In the genomic region with DNA sequence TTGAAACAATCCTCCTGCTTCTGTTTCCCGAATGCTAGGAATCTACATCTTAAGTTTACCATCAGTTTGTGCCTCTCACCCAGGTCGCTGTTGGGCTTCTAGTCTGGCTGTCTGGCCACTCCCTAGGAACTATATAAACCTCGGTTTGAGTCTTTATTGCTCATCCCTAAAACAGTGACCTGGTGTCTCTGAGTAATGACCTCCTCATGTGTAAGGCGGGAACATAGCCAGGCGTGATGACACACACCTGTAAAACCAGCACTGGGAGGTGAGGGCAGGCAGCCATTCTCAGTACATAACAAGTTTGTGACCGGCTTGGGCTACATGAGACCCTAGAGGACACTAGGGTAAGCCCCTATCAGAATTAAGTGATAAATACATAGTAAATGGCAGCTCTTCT, we compare ENCODE assay signal across 8 mouse cellular contexts. TPM values are rescaled to one million over a fixed set of nuclear protein-coding genes. Genes with fewer than 3 reads are reported as not detected.
DNase-seq lines count a peak whose midpoint lies in the region; ATAC-seq lines count a peak whose summit lies in the region.

No protein-coding gene starts in this region.

- DNase-seq in hindbrain, embryonic 10.5 days (ENCODE audit: low spot score): no peak
- no peak for DNase-seq in hindbrain, embryonic 11.5 days (ENCODE audit: low spot score)
- DNase-seq in embryonic facial prominence, embryonic 10.5 days (ENCODE audit: low spot score): no peak
- no peak for DNase-seq in adrenal gland, postnatal 36 days
- no peak for DNase-seq in cerebellum, adult 8-10 months
- DNase-seq in right cerebral cortex, postnatal 4 days: no peak

- peak overlapping the region; percentile 89 for H3K27ac ChIP-seq in hindbrain, embryonic 10.5 days
- H3K27ac ChIP-seq in hindbrain, embryonic 11.5 days (ENCODE audit: low read depth, low read length): no peak overlapping the region
- H3K27ac ChIP-seq in embryonic facial prominence, embryonic 10.5 days (replicated peaks): peak overlapping the region; percentile 85; the same call in 1 of the 2 replicates
- H3K27ac ChIP-seq in hindbrain, embryonic 16.5 days (ENCODE audit: low read depth, low read length): no peak overlapping the region
- peak overlapping the region; percentile 84; the same call in 1 of the 2 replicates for H3K27ac ChIP-seq in midbrain, embryonic 15.5 days

- peaks cover 35% of the 10 kb centered on the region for H3K4me1 ChIP-seq in hindbrain, embryonic 10.5 days (replicated peaks)
- peaks cover 2% of the 10 kb centered on the region; the same call in 1 of the 2 replicates for H3K4me1 ChIP-seq in hindbrain, embryonic 11.5 days (replicated peaks; ENCODE audit: control insufficient read depth, insufficient read depth, low read length)
- peaks cover 36% of the 10 kb centered on the region for H3K4me1 ChIP-seq in embryonic facial prominence, embryonic 10.5 days
- H3K4me1 ChIP-seq in hindbrain, embryonic 16.5 days (ENCODE audit: control insufficient read depth, insufficient read depth, low read depth, low read length): peaks cover 22% of the 10 kb centered on the region
- peaks cover 23% of the 10 kb centered on the region for H3K4me1 ChIP-seq in midbrain, embryonic 15.5 days

- ATAC-seq in hindbrain, embryonic 11.5 days (ENCODE audit: low FRiP score): no peak
- ATAC-seq in hindbrain, embryonic 16.5 days: no peak
- no peak for ATAC-seq in midbrain, embryonic 15.5 days (replicated peaks)

- peak overlapping the region; percentile 82 for H3K4me3 ChIP-seq in hindbrain, embryonic 10.5 days
- H3K4me3 ChIP-seq in hindbrain, embryonic 11.5 days (ENCODE audit: low read depth, low read length): no peak overlapping the region
- peak overlapping the region; percentile 71 for H3K4me3 ChIP-seq in embryonic facial prominence, embryonic 10.5 days
- no peak overlapping the region for H3K4me3 ChIP-seq in hindbrain, embryonic 16.5 days (ENCODE audit: low read length)
- 0 out of 2 replicates have a peak overlapping the region, but pooled peaks have one; percentile 74 for H3K4me3 ChIP-seq in midbrain, embryonic 15.5 days

- H3K27me3 ChIP-seq in hindbrain, embryonic 10.5 days (ENCODE audit: insufficient read depth, poor library complexity, severe bottlenecking): no peaks in the 10 kb centered on the region
- H3K27me3 ChIP-seq in hindbrain, embryonic 11.5 days (ENCODE audit: control insufficient read depth, insufficient read depth, low read length): no peaks in the 10 kb centered on the region
- no peaks in the 10 kb centered on the region for H3K27me3 ChIP-seq in embryonic facial prominence, embryonic 10.5 days (replicated peaks; ENCODE audit: low read depth, poor library complexity, severe bottlenecking)
- no peaks in the 10 kb centered on the region for H3K27me3 ChIP-seq in hindbrain, embryonic 16.5 days (replicated peaks; ENCODE audit: control insufficient read depth, insufficient read depth, low read length)
- H3K27me3 ChIP-seq in midbrain, embryonic 15.5 days (replicated peaks): no peaks in the 10 kb centered on the region; the same call in 1 of the 2 replicates

- H3K9me3 ChIP-seq in hindbrain, embryonic 10.5 days: no peaks in the 10 kb centered on the region
- no peaks in the 10 kb centered on the region for H3K9me3 ChIP-seq in hindbrain, embryonic 11.5 days (ENCODE audit: control insufficient read depth, low read length)
- H3K9me3 ChIP-seq in embryonic facial prominence, embryonic 10.5 days: no peaks in the 10 kb centered on the region
- no peaks in the 10 kb centered on the region for H3K9me3 ChIP-seq in hindbrain, embryonic 16.5 days (ENCODE audit: control insufficient read depth, low read length)
- no peaks in the 10 kb centered on the region for H3K9me3 ChIP-seq in midbrain, embryonic 15.5 days

- H3K36me3 ChIP-seq in hindbrain, embryonic 10.5 days: peaks cover 24% of the 10 kb centered on the region
- no peaks in the 10 kb centered on the region for H3K36me3 ChIP-seq in hindbrain, embryonic 11.5 days (ENCODE audit: control insufficient read depth, insufficient read depth, low read length)
- H3K36me3 ChIP-seq in embryonic facial prominence, embryonic 10.5 days (replicated peaks): peaks cover 24% of the 10 kb centered on the region
- peaks cover 11% of the 10 kb centered on the region for H3K36me3 ChIP-seq in hindbrain, embryonic 16.5 days (ENCODE audit: control insufficient read depth, insufficient read depth, low read length)
- peaks cover 9% of the 10 kb centered on the region; the same call in 1 of the 2 replicates for H3K36me3 ChIP-seq in midbrain, embryonic 15.5 days (replicated peaks)

- H3K4me2 ChIP-seq in hindbrain, embryonic 11.5 days (replicated peaks; ENCODE audit: low read depth, low read length): no peak overlapping the region
- peak overlapping the region; percentile 46 for H3K4me2 ChIP-seq in hindbrain, embryonic 16.5 days (ENCODE audit: low read length)
- H3K4me2 ChIP-seq in midbrain, embryonic 15.5 days: peak overlapping the region; percentile 66; the same call in 1 of the 2 replicates

- no peak overlapping the region for H3K9ac ChIP-seq in hindbrain, embryonic 11.5 days (ENCODE audit: low read depth, low read length)
- no peak overlapping the region; the same call in 1 of the 2 replicates for H3K9ac ChIP-seq in hindbrain, embryonic 16.5 days (ENCODE audit: low read depth, low read length)
- peak overlapping the region; percentile 81; the same call in 1 of the 2 replicates for H3K9ac ChIP-seq in midbrain, embryonic 15.5 days

- WGBS in hindbrain, embryonic 10.5 days: 72% methylated on average over 6 of the region's 6 CpGs
- WGBS in hindbrain, embryonic 11.5 days: 79% methylated on average over 6 of the region's 6 CpGs
- WGBS in embryonic facial prominence, embryonic 10.5 days: 74% methylated on average over 6 of the region's 6 CpGs
- 78% methylated on average over 6 of the region's 6 CpGs for WGBS in hindbrain, embryonic 16.5 days
- WGBS in midbrain, embryonic 15.5 days: 74% methylated on average over 6 of the region's 6 CpGs

RNA-seq across cellular contexts. Expression of a gene that starts 3.1 kb away (rescaled TPM):
- polyA plus RNA-seq in hindbrain, embryonic 10.5 days (2016; fragmentation: Nextera tagmentation; extraction: Ambion mirVana): 65.1 and 72.5 TPM in 2 replicates
- polyA plus RNA-seq in hindbrain, embryonic 11.5 days (2014; fragmentation: Nextera tagmentation; extraction: Ambion mirVana): 56.3 and 64.0 TPM in 2 replicates
- 54.8 and 61.9 TPM in 2 replicates for polyA plus RNA-seq in embryonic facial prominence, embryonic 10.5 days (2016; fragmentation: Nextera tagmentation; extraction: Ambion mirVana)
- polyA plus RNA-seq in hindbrain, embryonic 16.5 days (2015; fragmentation: Nextera tagmentation; extraction: Ambion mirVana): 86.0 and 94.7 TPM in 2 replicates
- 69.8 and 81.5 TPM in 2 replicates for polyA plus RNA-seq in midbrain, embryonic 15.5 days (2015; fragmentation: Nextera tagmentation; extraction: Ambion mirVana)
- 100 to 1,000 TPM; 587 to 633 TPM for total RNA-seq in adrenal gland, postnatal 36 days (2021)

RNA-seq across cellular contexts. Expression of a gene that starts 11.5 kb away (rescaled TPM):
- 3.8 and 8.2 TPM in 2 replicates for polyA plus RNA-seq in hindbrain, embryonic 10.5 days (2016; fragmentation: Nextera tagmentation; extraction: Ambion mirVana)
- 4.3 and 4.5 TPM in 2 replicates for polyA plus RNA-seq in hindbrain, embryonic 11.5 days (2014; fragmentation: Nextera tagmentation; extraction: Ambion mirVana)
- 2.5 and 4.2 TPM in 2 replicates for polyA plus RNA-seq in embryonic facial prominence, embryonic 10.5 days (2016; fragmentation: Nextera tagmentation; extraction: Ambion mirVana)
- polyA plus RNA-seq in hindbrain, embryonic 16.5 days (2015; fragmentation: Nextera tagmentation; extraction: Ambion mirVana): 5.6 and 6.8 TPM in 2 replicates
- 6.5 and 6.8 TPM in 2 replicates for polyA plus RNA-seq in midbrain, embryonic 15.5 days (2015; fragmentation: Nextera tagmentation; extraction: Ambion mirVana)
- 100 to 1,000 TPM; 329 to 440 TPM for total RNA-seq in adrenal gland, postnatal 36 days (2021)

RNA-seq across cellular contexts. Expression of a gene that starts 25.9 kb away (rescaled TPM):
- 10.5 and 17.2 TPM in 2 replicates for polyA plus RNA-seq in hindbrain, embryonic 10.5 days (2016; fragmentation: Nextera tagmentation; extraction: Ambion mirVana)
- polyA plus RNA-seq in hindbrain, embryonic 11.5 days (2014; fragmentation: Nextera tagmentation; extraction: Ambion mirVana): 16.3 and 26.1 TPM in 2 replicates
- 19.9 and 20.1 TPM in 2 replicates for polyA plus RNA-seq in embryonic facial prominence, embryonic 10.5 days (2016; fragmentation: Nextera tagmentation; extraction: Ambion mirVana)
- 8.0 and 9.2 TPM in 2 replicates for polyA plus RNA-seq in hindbrain, embryonic 16.5 days (2015; fragmentation: Nextera tagmentation; extraction: Ambion mirVana)
- 13.7 and 15.4 TPM in 2 replicates for polyA plus RNA-seq in midbrain, embryonic 15.5 days (2015; fragmentation: Nextera tagmentation; extraction: Ambion mirVana)
- 10 to 100 TPM; 46.2 to 57.2 TPM for total RNA-seq in adrenal gland, postnatal 36 days (2021)

RNA-seq across cellular contexts. Expression of a gene that starts 36.3 kb away (rescaled TPM):
- 167 and 177 TPM in 2 replicates for polyA plus RNA-seq in hindbrain, embryonic 10.5 days (2016; fragmentation: Nextera tagmentation; extraction: Ambion mirVana)
- polyA plus RNA-seq in hindbrain, embryonic 11.5 days (2014; fragmentation: Nextera tagmentation; extraction: Ambion mirVana): 171 and 176 TPM in 2 replicates
- 174 and 177 TPM in 2 replicates for polyA plus RNA-seq in embryonic facial prominence, embryonic 10.5 days (2016; fragmentation: Nextera tagmentation; extraction: Ambion mirVana)
- 168 and 175 TPM in 2 replicates for polyA plus RNA-seq in hindbrain, embryonic 16.5 days (2015; fragmentation: Nextera tagmentation; extraction: Ambion mirVana)
- polyA plus RNA-seq in midbrain, embryonic 15.5 days (2015; fragmentation: Nextera tagmentation; extraction: Ambion mirVana): 175 and 188 TPM in 2 replicates
- total RNA-seq in adrenal gland, postnatal 36 days (2021): 10 to 100 TPM; 69.4 to 76.1 TPM

RNA-seq across cellular contexts. Expression of a gene that starts 36.6 kb away (rescaled TPM):
- 276 and 312 TPM in 2 replicates for polyA plus RNA-seq in hindbrain, embryonic 10.5 days (2016; fragmentation: Nextera tagmentation; extraction: Ambion mirVana)
- polyA plus RNA-seq in hindbrain, embryonic 11.5 days (2014; fragmentation: Nextera tagmentation; extraction: Ambion mirVana): 278 and 293 TPM in 2 replicates
- 270 and 275 TPM in 2 replicates for polyA plus RNA-seq in embryonic facial prominence, embryonic 10.5 days (2016; fragmentation: Nextera tagmentation; extraction: Ambion mirVana)
- 465 and 500 TPM in 2 replicates for polyA plus RNA-seq in hindbrain, embryonic 16.5 days (2015; fragmentation: Nextera tagmentation; extraction: Ambion mirVana)
- polyA plus RNA-seq in midbrain, embryonic 15.5 days (2015; fragmentation: Nextera tagmentation; extraction: Ambion mirVana): 429 and 432 TPM in 2 replicates
- 10 to 100 TPM; 98.7 to 99.8 TPM for total RNA-seq in adrenal gland, postnatal 36 days (2021)

Comparison
In these comparisons a context has a peak if more than half of its experiments do, and no peak if none do; other contexts are left out.
1. H3K27ac ChIP-seq: peak in hindbrain, embryonic 10.5 days (single experiment), embryonic facial prominence, embryonic 10.5 days (single experiment) and midbrain, embryonic 15.5 days (single experiment); none in hindbrain, embryonic 11.5 days (single experiment) and hindbrain, embryonic 16.5 days (single experiment).
2. H3K4me3 ChIP-seq: peak in hindbrain, embryonic 10.5 days (single experiment), embryonic facial prominence, embryonic 10.5 days (single experiment) and midbrain, embryonic 15.5 days (single experiment); none in hindbrain, embryonic 11.5 days (single experiment) and hindbrain, embryonic 16.5 days (single experiment).